Mouse (Mus musculus) T-helper 2 cell (primary cell): ENCODE data around the gene Olfr338.
"Not testable (repeated sequence)": the region's sequence is repeated elsewhere in the genome, so short reads cannot be mapped to it uniquely, and the experiment has no call there.

Source experiments
- in situ Hi-C: fragments of 300-600 bp; cut with MboI, MseI; formaldehyde crosslinking; loops from one replicate; pipeline ENCODE4 v1.15.1; 2025; ENCODE audit warnings: high pct_unique_total_duplicates

Gene Olfr338

GRCm38 (mm10) chr2:36373219-36373618, at the start of gene Olfr338:
Gene Olfr338, plus strand, starts transcription at chr2:36373519.
- in situ Hi-C loops = no loop called here

- in situ Hi-C loops = not testable (repeated sequence)
These were observed 41.9 kb downstream of the Olfr338 start for GRCm38 (mm10) chr2:36415174-36415573.

- in situ Hi-C loops = not testable (repeated sequence)
These were observed 42.3 kb downstream of the Olfr338 start for GRCm38 (mm10) chr2:36415591-36415990.

GRCm38 (mm10) chr2:36418647-36419046, 45.3 kb downstream of the Olfr338 start, which contains the start of gene Olfr339:
Gene Olfr339, plus strand, starts transcription at chr2:36418947.
- in situ Hi-C loops = no loop called here
